Mouse (Mus musculus) olfactory bulb, adult 2 months (tissue): ENCODE data around the gene Olfr57.
"Not testable (repeated sequence)": the region's sequence is repeated elsewhere in the genome, so short reads cannot be mapped to it uniquely, and the experiment has no call there.

ENCODE experiments used
- CTCF ChIP-seq: fragments of 200-500 bp; IDR thresholded peaks from 2 replicates; pipeline ENCODE4 v1.5.1; 2012; ENCODE audit warnings: low read depth, mild to moderate bottlenecking, low read length, moderate library complexity; ENCODE audit not compliant: insufficient read depth
- POLR2A ChIP-seq: fragments of 200-500 bp; IDR thresholded peaks from 2 replicates; pipeline ENCODE4 v1.6.1; 2012; ENCODE audit warnings: mild to moderate bottlenecking, low read depth, low read length, moderate library complexity; ENCODE audit not compliant: insufficient read depth

GRCm38 (mm10) chr10:79057370-79057769, 28.8 kb downstream of the Olfr57 start:
- TF ChIP-seq CTCF, POLR2A: not testable (repeated sequence)
